Mouse (Mus musculus) neural tube, embryonic 13.5 days (tissue): ENCODE data around the gene Ndufa4l2. TPM values are rescaled to one million over a fixed set of nuclear protein-coding genes. Genes with fewer than 3 reads are reported as not detected.

Source experiments
- ATAC-seq: fragments of 200-750 bp; cut with Nextera tagmentation; 2 replicates; pipeline ENCODE4 v1.8.0; 2017; ENCODE audit warnings: low read depth, mild to moderate bottlenecking, moderate TSS enrichment, moderate library complexity
- H3K27ac ChIP-seq: fragments of 300-500 bp; sonication (generic); replicated peaks from 2 replicates; pipeline ENCODE4 v1.5.1; 2015; ENCODE audit warnings: moderate library complexity, mild to moderate bottlenecking, inconsistent platforms
- H3K27me3 ChIP-seq: fragments of 300-500 bp; sonication (generic); 2 replicates; pipeline ENCODE4 v1.6.1; 2015; ENCODE audit warnings: mild to moderate bottlenecking, inconsistent platforms
- H3K36me3 ChIP-seq: fragments of 300-500 bp; sonication (generic); 2 replicates; pipeline ENCODE4 v1.6.1; 2015; ENCODE audit warnings: mild to moderate bottlenecking, inconsistent platforms
- H3K4me1 ChIP-seq: fragments of 300-500 bp; sonication (generic); replicated peaks from 2 replicates; pipeline ENCODE4 v1.6.1; 2015; ENCODE audit warnings: inconsistent platforms
- H3K4me2 ChIP-seq: fragments of 300-500 bp; sonication (generic); 2 replicates; pipeline ENCODE4 v1.6.1; 2015; ENCODE audit warnings: inconsistent platforms, mild to moderate bottlenecking, moderate library complexity
- H3K4me3 ChIP-seq: fragments of 300-500 bp; sonication (generic); 2 replicates; pipeline ENCODE4 v1.5.1; 2015; ENCODE audit warnings: mild to moderate bottlenecking, inconsistent platforms
- H3K9ac ChIP-seq: fragments of 300-500 bp; sonication (generic); 2 replicates; pipeline ENCODE4 v1.6.1; 2015; ENCODE audit warnings: moderate library complexity, mild to moderate bottlenecking, inconsistent platforms
- H3K9me3 ChIP-seq: fragments of 300-500 bp; sonication (generic); 2 replicates; pipeline ENCODE4 v1.6.1; 2016; ENCODE audit warnings: inconsistent platforms
- WGBS: fragments of 180-500 bp; shearing (Covaris S2); methylation state at CpG from one replicate; pipeline ENCODE4 v1.1.7; 2015; 5-methylcytosine and 5-hydroxymethylcytosine counted together
- polyA plus RNA-seq: library from polyadenylated mRNA; unstranded; fragments of >200 nt; fragmentation: Nextera tagmentation; extraction: Ambion mirVana; gene quantifications from 2 replicates; pipeline ENCODE4 v1.2.1, GENCODE M21; 2015

Gene Ndufa4l2
- polyA plus RNA-seq, 1 experiment from 2014 or later: 10.6 TPM

GRCm38 (mm10) chr10:127534036-127534928 lies 19.5 kb downstream of the Ndufa4l2 start, which contains the start of gene Nxph4:
Gene Nxph4, minus strand, starts transcription at chr10:127534559.
- ATAC-seq: peak; percentile 17; the same call in 1 of the 2 replicates
- Histone ChIP-seq H3K4me2 (peak within 1 kb of the TSS; percentile 81), H3K36me3 (peaks cover 12% of the 10 kb centered on the region), H3K9me3 (no peaks in the 10 kb centered on the region), H3K27ac (peak within 1 kb of the TSS; percentile 92), H3K9ac (peak within 1 kb of the TSS; percentile 86), H3K27me3 (peaks cover 61% of the 10 kb centered on the region), H3K4me1 (peaks cover 85% of the 10 kb centered on the region), H3K4me3 (peak within 1 kb of the TSS; percentile 69)
- under 1% methylated on average over 42 of the region's 78 CpGs for WGBS

- peak overlapping the region; percentile 81 for H3K4me2 ChIP-seq
- peaks cover 19% of the 10 kb centered on the region for H3K36me3 ChIP-seq
- peak overlapping the region; percentile 69 for H3K4me3 ChIP-seq
- no peaks in the 10 kb centered on the region for H3K9me3 ChIP-seq
- peak overlapping the region; percentile 86 for H3K9ac ChIP-seq
- 0 out of 2 replicates have a peak, but pooled peaks have one; percentile 1 for ATAC-seq
- WGBS: under 1% methylated on average over 29 of the region's 30 CpGs
- H3K27ac ChIP-seq: peak overlapping the region; percentile 92
- H3K4me1 ChIP-seq: peaks cover 78% of the 10 kb centered on the region
- H3K27me3 ChIP-seq: peaks cover 55% of the 10 kb centered on the region
These were observed 20.2 kb downstream of the Ndufa4l2 start for GRCm38 (mm10) chr10:127534929-127535384.

GRCm38 (mm10) chr10:127536586-127537314 lies 22.0 kb downstream of the Ndufa4l2 start:
- no peak overlapping the region for H3K4me3 ChIP-seq
- no peaks in the 10 kb centered on the region for H3K9me3 ChIP-seq
- H3K4me1 ChIP-seq: peaks cover 60% of the 10 kb centered on the region
- ATAC-seq: peak; percentile 11
- H3K36me3 ChIP-seq: peaks cover 37% of the 10 kb centered on the region
- 0 out of 2 replicates have a peak overlapping the region, but pooled peaks have one; percentile 35 for H3K9ac ChIP-seq
- peaks cover 40% of the 10 kb centered on the region for H3K27me3 ChIP-seq
- peak overlapping the region; percentile 92 for H3K27ac ChIP-seq
- WGBS: 12% methylated on average over 8 of the region's 8 CpGs
- H3K4me2 ChIP-seq: peak overlapping the region; percentile 10; the same call in 1 of the 2 replicates

GRCm38 (mm10) chr10:127537854-127538583 lies 23.3 kb downstream of the Ndufa4l2 start:
- Histone ChIP-seq H3K27ac (peak overlapping the region; percentile 92), H3K4me2 (no peak overlapping the region), H3K36me3 (peaks cover 49% of the 10 kb centered on the region), H3K9me3 (no peaks in the 10 kb centered on the region), H3K9ac (peak overlapping the region; percentile 26; the same call in 1 of the 2 replicates), H3K4me3 (no peak overlapping the region), H3K27me3 (peaks cover 29% of the 10 kb centered on the region), H3K4me1 (peaks cover 58% of the 10 kb centered on the region)
- WGBS: 24% methylated on average over 7 of the region's 7 CpGs
- ATAC-seq: 0 out of 2 replicates have a peak, but pooled peaks have one; percentile 6

- no peak overlapping the region for H3K4me3 ChIP-seq
- no peaks in the 10 kb centered on the region for H3K27me3 ChIP-seq
- no peak for ATAC-seq
- no peaks in the 10 kb centered on the region for H3K9me3 ChIP-seq
- H3K4me1 ChIP-seq: peaks cover 23% of the 10 kb centered on the region
- H3K9ac ChIP-seq: no peak overlapping the region
- no peak overlapping the region for H3K4me2 ChIP-seq
- no peak overlapping the region for H3K27ac ChIP-seq
- 94% methylated on average over 8 of the region's 8 CpGs for WGBS
- peaks cover 84% of the 10 kb centered on the region for H3K36me3 ChIP-seq
These were observed 26.7 kb downstream of the Ndufa4l2 start for GRCm38 (mm10) chr10:127541510-127541909.

GRCm38 (mm10) chr10:127542084-127542483 lies 27.3 kb downstream of the Ndufa4l2 start:
- ATAC-seq: no peak
- WGBS: 78% methylated on average over 13 of the region's 13 CpGs
- H3K27ac ChIP-seq: peak overlapping the region; percentile 62

GRCm38 (mm10) chr10:127542720-127543119 lies 28.0 kb downstream of the Ndufa4l2 start:
- Histone ChIP-seq H3K27me3 (no peaks in the 10 kb centered on the region), H3K4me2 (no peak overlapping the region), H3K9ac (no peak overlapping the region), H3K4me1 (peaks cover 12% of the 10 kb centered on the region), H3K27ac (peak overlapping the region; percentile 62), H3K4me3 (no peak overlapping the region), H3K36me3 (peaks cover 96% of the 10 kb centered on the region), H3K9me3 (no peaks in the 10 kb centered on the region)
- ATAC-seq: no peak
- 33% methylated on average over 6 of the region's 6 CpGs for WGBS

More at GRCm38 (mm10) chr10:127542084-127542483, 27.3 kb downstream of the Ndufa4l2 start:
- peaks cover 90% of the 10 kb centered on the region for H3K36me3 ChIP-seq
- peaks cover 18% of the 10 kb centered on the region for H3K4me1 ChIP-seq
- no peak overlapping the region for H3K4me3 ChIP-seq
- H3K27me3 ChIP-seq: no peaks in the 10 kb centered on the region
- H3K9me3 ChIP-seq: no peaks in the 10 kb centered on the region
- no peak overlapping the region for H3K4me2 ChIP-seq
- H3K9ac ChIP-seq: no peak overlapping the region

- H3K4me2 ChIP-seq: no peak overlapping the region
- H3K4me3 ChIP-seq: no peak overlapping the region
- H3K4me1 ChIP-seq: peaks cover 11% of the 10 kb centered on the region
- H3K9me3 ChIP-seq: no peaks in the 10 kb centered on the region
- no peak overlapping the region for H3K9ac ChIP-seq
- ATAC-seq: no peak
- H3K27ac ChIP-seq: no peak overlapping the region
- H3K36me3 ChIP-seq: peaks cover 100% of the 10 kb centered on the region
- H3K27me3 ChIP-seq: no peaks in the 10 kb centered on the region
- WGBS: 66% methylated on average over 3 of the region's 3 CpGs
These were observed 29.1 kb downstream of the Ndufa4l2 start for GRCm38 (mm10) chr10:127543916-127544315.

GRCm38 (mm10) chr10:127544375-127544774 lies 29.6 kb downstream of the Ndufa4l2 start:
- H3K36me3 ChIP-seq: peaks cover 100% of the 10 kb centered on the region
- no peaks in the 10 kb centered on the region for H3K27me3 ChIP-seq
- H3K4me2 ChIP-seq: no peak overlapping the region
- WGBS: 95% methylated on average over 20 of the region's 20 CpGs
- H3K4me1 ChIP-seq: peaks cover 11% of the 10 kb centered on the region
- no peak overlapping the region for H3K4me3 ChIP-seq
- no peak overlapping the region for H3K27ac ChIP-seq
- H3K9me3 ChIP-seq: no peaks in the 10 kb centered on the region
- no peak for ATAC-seq
- H3K9ac ChIP-seq: no peak overlapping the region

- Histone ChIP-seq H3K4me1 (peaks cover 11% of the 10 kb centered on the region), H3K9me3 (no peaks in the 10 kb centered on the region), H3K27ac (no peak overlapping the region), H3K4me3 (no peak overlapping the region), H3K9ac (no peak overlapping the region), H3K36me3 (peaks cover 100% of the 10 kb centered on the region), H3K4me2 (no peak overlapping the region), H3K27me3 (no peaks in the 10 kb centered on the region)
- WGBS: 88% methylated on average over 7 of the region's 7 CpGs
- no peak for ATAC-seq
These were observed 31.7 kb downstream of the Ndufa4l2 start for GRCm38 (mm10) chr10:127546505-127546904.

GRCm38 (mm10) chr10:127548236-127548635 lies 33.5 kb downstream of the Ndufa4l2 start:
- H3K9me3 ChIP-seq: no peaks in the 10 kb centered on the region
- H3K4me1 ChIP-seq: no peaks in the 10 kb centered on the region
- 90% methylated on average over 15 of the region's 15 CpGs for WGBS
- H3K27me3 ChIP-seq: no peaks in the 10 kb centered on the region
- no peak overlapping the region for H3K27ac ChIP-seq
- peaks cover 100% of the 10 kb centered on the region for H3K36me3 ChIP-seq
- H3K9ac ChIP-seq: no peak overlapping the region
- H3K4me3 ChIP-seq: no peak overlapping the region
- ATAC-seq: no peak
- no peak overlapping the region for H3K4me2 ChIP-seq
